Mouse (Mus musculus): Measurements from ENCODE around the gene Iqcj. TPM values are rescaled to one million over a fixed set of nuclear protein-coding genes. Genes with fewer than 3 reads are reported as not detected.

Gene Iqcj
- not detected in 2 replicates for polyA plus RNA-seq (2015; fragmentation: Nextera tagmentation; extraction: Ambion mirVana)

DNA sequence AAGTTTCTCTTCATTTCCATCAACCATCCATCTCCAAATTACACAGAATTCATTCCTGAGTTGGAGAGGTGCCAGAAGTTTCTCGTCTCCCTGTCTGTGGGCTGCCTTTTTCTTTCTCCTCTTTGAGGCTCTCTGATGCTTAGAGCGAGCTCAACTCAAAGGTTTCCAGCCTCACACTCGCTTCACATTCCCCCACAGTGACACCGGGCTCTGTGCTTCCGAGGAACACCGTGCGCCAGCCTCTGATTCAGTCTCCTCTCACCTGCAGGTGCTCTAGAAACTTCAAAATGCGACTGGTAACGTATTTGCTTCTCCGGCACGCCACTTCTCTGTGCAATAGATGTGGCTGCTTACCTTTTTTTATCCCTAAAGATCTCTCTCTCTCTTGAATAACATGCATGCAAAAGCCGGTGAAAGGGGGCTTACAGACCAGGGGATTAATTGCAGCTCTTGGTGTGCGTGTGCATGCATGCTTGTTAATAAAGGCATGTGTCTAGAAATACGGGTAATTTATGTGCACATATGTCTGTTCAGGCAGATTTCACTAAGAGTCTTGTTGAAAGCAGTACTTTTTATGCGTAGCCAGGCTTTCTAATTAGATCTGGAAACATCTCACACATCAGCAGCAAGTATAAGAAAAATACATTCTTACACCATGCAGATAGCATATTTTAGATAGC is at the start of gene Iqcj, which contains the start of gene Iqschfp:
Gene Iqcj (plus strand): TSS at position 195 of the 680 bp plus-strand sequence.
Gene Iqschfp (plus strand): TSS at position 207 of the 680 bp plus-strand sequence.
- no peaks in the 10 kb centered on the region for H3K36me3 ChIP-seq (ENCODE audit: insufficient read depth, low read length)
- no peaks in the 10 kb centered on the region for H3K9me3 ChIP-seq (ENCODE audit: low read length)
- no peak within 1 kb of the TSS for H3K9ac ChIP-seq (replicated peaks; ENCODE audit: low read length)
- ATAC-seq (ENCODE audit: low FRiP score, low TSS enrichment), result no peak
- H3K4me2 ChIP-seq (replicated peaks; ENCODE audit: low read depth, low read length), result 0 out of 2 replicates have a peak within 1 kb of the TSS, but pooled peaks have one; percentile 2
- H3K4me3 ChIP-seq (ENCODE audit: low read length), result no peak within 1 kb of the TSS
- no peaks in the 10 kb centered on the region for H3K27me3 ChIP-seq (ENCODE audit: insufficient read depth, low read length)
- no peaks in the 10 kb centered on the region for H3K4me1 ChIP-seq (ENCODE audit: insufficient read depth, low read length)
- WGBS, result 59% methylated on average over 15 of the region's 15 CpGs
- H3K27ac ChIP-seq (ENCODE audit: low read length), result no peak within 1 kb of the TSS

GRCm38 (mm10) chr3:67852397-67852796 is 39.6 kb upstream of the Iqcj start:
- no peak overlapping the region for H3K27ac ChIP-seq (ENCODE audit: low read length)
- H3K4me2 ChIP-seq (replicated peaks; ENCODE audit: low read depth, low read length), result no peak overlapping the region
- no peaks in the 10 kb centered on the region for H3K27me3 ChIP-seq (ENCODE audit: insufficient read depth, low read length)
- H3K4me3 ChIP-seq (ENCODE audit: low read length), result no peak overlapping the region
- no peaks in the 10 kb centered on the region for H3K9me3 ChIP-seq (ENCODE audit: low read length)
- H3K4me1 ChIP-seq (ENCODE audit: insufficient read depth, low read length), result no peaks in the 10 kb centered on the region
- WGBS, result 87% methylated on average over 5 of the region's 5 CpGs
- H3K36me3 ChIP-seq (ENCODE audit: insufficient read depth, low read length), result no peaks in the 10 kb centered on the region
- no peak for ATAC-seq (ENCODE audit: low FRiP score, low TSS enrichment)
- H3K9ac ChIP-seq (replicated peaks; ENCODE audit: low read length), result no peak overlapping the region

DNA sequence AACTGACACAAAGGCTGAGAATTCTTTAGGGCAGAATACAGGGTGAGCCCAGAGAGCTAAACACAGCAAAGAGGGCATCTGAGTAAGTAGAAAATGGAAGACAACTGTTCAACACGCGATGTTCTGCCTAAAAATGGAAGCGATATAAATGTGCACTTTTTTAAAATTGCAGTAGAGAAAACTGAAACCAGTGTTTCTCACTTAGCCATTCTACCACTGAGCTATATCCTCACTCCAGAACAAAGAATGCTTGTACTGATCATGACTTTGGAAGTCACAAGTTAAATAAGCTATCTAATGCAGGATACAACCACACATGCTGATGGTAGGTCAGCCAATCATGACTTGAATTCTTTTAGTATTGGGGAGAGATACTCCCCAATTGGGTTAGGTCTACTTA is 30.5 kb upstream of the Iqcj start:
- Histone ChIP-seq H3K9me3 (ENCODE audit: low read length) (no peaks in the 10 kb centered on the region), H3K36me3 (ENCODE audit: insufficient read depth, low read length) (no peaks in the 10 kb centered on the region), H3K27ac (ENCODE audit: low read length) (no peak overlapping the region), H3K27me3 (ENCODE audit: insufficient read depth, low read length) (no peaks in the 10 kb centered on the region; the same call in 1 of the 2 replicates), H3K4me2 (replicated peaks; ENCODE audit: low read depth, low read length) (no peak overlapping the region), H3K9ac (replicated peaks; ENCODE audit: low read length) (no peak overlapping the region), H3K4me1 (ENCODE audit: insufficient read depth, low read length) (no peaks in the 10 kb centered on the region), H3K4me3 (ENCODE audit: low read length) (no peak overlapping the region)
- no peak for ATAC-seq (ENCODE audit: low FRiP score, low TSS enrichment)
- 93% methylated on average over 3 of the region's 3 CpGs for WGBS

DNA sequence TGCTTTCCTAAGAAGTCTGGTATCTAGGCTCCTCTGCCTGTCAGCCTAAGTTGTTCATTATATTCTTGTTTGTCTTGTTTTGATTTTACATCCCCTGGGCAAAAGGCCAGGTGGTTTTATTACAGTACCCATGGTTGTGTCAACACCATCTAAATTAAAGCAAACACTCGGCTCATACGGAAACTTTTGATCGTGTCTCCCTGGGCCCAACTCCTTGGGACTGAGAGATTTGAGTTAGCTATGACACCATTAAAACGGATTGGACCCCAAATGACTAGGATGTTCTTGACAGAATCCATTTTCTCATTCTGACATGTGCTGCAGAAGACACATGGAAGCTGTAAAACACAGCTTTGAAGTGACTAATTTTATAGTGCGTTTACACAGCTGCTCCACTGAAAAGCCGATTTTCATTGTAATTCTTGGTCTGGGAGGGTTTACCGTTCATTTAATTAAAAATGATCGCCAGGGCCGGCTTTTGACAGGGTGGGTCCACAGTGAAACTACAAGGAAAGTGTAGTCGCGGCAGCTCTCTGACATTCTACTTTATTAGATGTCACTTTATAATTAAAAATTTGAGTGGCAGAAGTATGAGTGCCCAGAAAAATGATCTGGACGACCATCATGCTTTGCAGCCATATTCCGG is 24.5 kb upstream of the Iqcj start:
- H3K9ac ChIP-seq (replicated peaks; ENCODE audit: low read length), result no peak overlapping the region
- H3K36me3 ChIP-seq (ENCODE audit: insufficient read depth, low read length), result no peaks in the 10 kb centered on the region
- ATAC-seq (ENCODE audit: low FRiP score, low TSS enrichment), result peak; percentile 96
- H3K27me3 ChIP-seq (ENCODE audit: insufficient read depth, low read length), result peaks cover 3% of the 10 kb centered on the region; the same call in 1 of the 2 replicates
- H3K4me1 ChIP-seq (ENCODE audit: insufficient read depth, low read length), result 0 out of 2 replicates have a peak, but pooled peaks cover 2% of the 10 kb centered on the region
- H3K9me3 ChIP-seq (ENCODE audit: low read length), result no peaks in the 10 kb centered on the region
- 20% methylated on average over 13 of the region's 13 CpGs for WGBS
- H3K27ac ChIP-seq (ENCODE audit: low read length), result no peak overlapping the region; the same call in 1 of the 2 replicates
- H3K4me3 ChIP-seq (ENCODE audit: low read length), result no peak overlapping the region
- H3K4me2 ChIP-seq (replicated peaks; ENCODE audit: low read depth, low read length), result peak overlapping the region; percentile 33

- no peak overlapping the region for H3K4me2 ChIP-seq (replicated peaks; ENCODE audit: low read depth, low read length)
- H3K9me3 ChIP-seq (ENCODE audit: low read length), result no peaks in the 10 kb centered on the region
- H3K4me3 ChIP-seq (ENCODE audit: low read length), result no peak overlapping the region
- H3K36me3 ChIP-seq (ENCODE audit: insufficient read depth, low read length), result no peaks in the 10 kb centered on the region
- no peak overlapping the region for H3K27ac ChIP-seq (ENCODE audit: low read length)
- no peak for ATAC-seq (ENCODE audit: low FRiP score, low TSS enrichment)
- peaks cover 3% of the 10 kb centered on the region; the same call in 1 of the 2 replicates for H3K27me3 ChIP-seq (ENCODE audit: insufficient read depth, low read length)
- H3K9ac ChIP-seq (replicated peaks; ENCODE audit: low read length), result no peak overlapping the region
- H3K4me1 ChIP-seq (ENCODE audit: insufficient read depth, low read length), result 0 out of 2 replicates have a peak, but pooled peaks cover 2% of the 10 kb centered on the region
- WGBS, result 67% methylated on average over 1 of the region's 1 CpGs
Observed at GRCm38 (mm10) chr3:67869424-67869823, 22.6 kb upstream of the Iqcj start.

DNA sequence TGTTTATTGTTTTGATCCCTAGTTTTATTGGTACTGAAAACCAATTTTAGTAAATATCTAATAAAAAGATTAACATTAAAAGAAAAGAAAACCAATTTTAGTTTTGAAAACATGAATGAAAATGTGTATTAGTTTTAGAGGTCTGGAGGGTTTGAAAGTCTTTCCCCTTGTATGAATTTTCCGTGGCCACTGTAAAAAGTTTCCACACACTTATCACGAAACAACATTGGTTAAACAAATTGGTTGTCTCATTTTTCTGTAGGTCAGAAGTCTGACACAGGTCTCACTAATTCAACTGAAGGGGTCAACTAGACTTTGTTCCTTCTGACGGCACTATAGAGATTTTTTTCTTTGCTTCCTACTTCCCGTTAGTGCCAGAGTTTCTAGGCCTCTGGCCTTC is 14.8 kb upstream of the Iqcj start:
- 31% methylated on average over 4 of the region's 4 CpGs for WGBS
- H3K9ac ChIP-seq (replicated peaks; ENCODE audit: low read length), result no peak overlapping the region
- H3K27me3 ChIP-seq (ENCODE audit: insufficient read depth, low read length), result no peaks in the 10 kb centered on the region
- H3K9me3 ChIP-seq (ENCODE audit: low read length), result no peaks in the 10 kb centered on the region
- no peak overlapping the region for H3K4me3 ChIP-seq (ENCODE audit: low read length)
- H3K27ac ChIP-seq (ENCODE audit: low read length), result no peak overlapping the region
- H3K36me3 ChIP-seq (ENCODE audit: insufficient read depth, low read length), result no peaks in the 10 kb centered on the region
- no peak for ATAC-seq (ENCODE audit: low FRiP score, low TSS enrichment)
- H3K4me2 ChIP-seq (replicated peaks; ENCODE audit: low read depth, low read length), result no peak overlapping the region
- no peaks in the 10 kb centered on the region for H3K4me1 ChIP-seq (ENCODE audit: insufficient read depth, low read length)

DNA sequence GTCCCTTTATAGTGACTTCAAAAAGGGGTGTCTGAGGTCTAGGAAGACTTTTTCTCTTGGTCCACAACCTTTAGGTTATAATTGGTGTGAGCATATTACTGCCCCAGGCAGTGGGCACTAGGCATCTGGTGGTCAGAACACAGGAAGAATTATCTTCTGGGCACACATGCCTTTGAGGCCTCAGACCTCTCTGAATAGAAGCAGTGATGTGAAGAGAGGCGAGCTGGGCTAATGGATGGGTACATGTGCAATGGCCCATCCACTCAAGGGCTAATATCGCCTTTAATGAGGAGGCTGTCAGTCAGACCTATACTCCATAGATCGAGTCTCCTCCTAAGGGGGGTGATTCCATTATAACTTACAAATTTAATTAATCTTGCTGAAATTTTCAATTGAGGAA is 7.7 kb upstream of the Iqcj start:
- H3K4me3 ChIP-seq (ENCODE audit: low read length), result no peak overlapping the region
- ATAC-seq (ENCODE audit: low FRiP score, low TSS enrichment), result no peak
- no peaks in the 10 kb centered on the region for H3K4me1 ChIP-seq (ENCODE audit: insufficient read depth, low read length)
- H3K9ac ChIP-seq (replicated peaks; ENCODE audit: low read length), result no peak overlapping the region
- no peaks in the 10 kb centered on the region for H3K9me3 ChIP-seq (ENCODE audit: low read length)
- no peak overlapping the region for H3K4me2 ChIP-seq (replicated peaks; ENCODE audit: low read depth, low read length)
- H3K27me3 ChIP-seq (ENCODE audit: insufficient read depth, low read length), result no peaks in the 10 kb centered on the region
- no peak overlapping the region for H3K27ac ChIP-seq (ENCODE audit: low read length)
- 58% methylated on average over 3 of the region's 3 CpGs for WGBS
- H3K36me3 ChIP-seq (ENCODE audit: insufficient read depth, low read length), result no peaks in the 10 kb centered on the region

DNA sequence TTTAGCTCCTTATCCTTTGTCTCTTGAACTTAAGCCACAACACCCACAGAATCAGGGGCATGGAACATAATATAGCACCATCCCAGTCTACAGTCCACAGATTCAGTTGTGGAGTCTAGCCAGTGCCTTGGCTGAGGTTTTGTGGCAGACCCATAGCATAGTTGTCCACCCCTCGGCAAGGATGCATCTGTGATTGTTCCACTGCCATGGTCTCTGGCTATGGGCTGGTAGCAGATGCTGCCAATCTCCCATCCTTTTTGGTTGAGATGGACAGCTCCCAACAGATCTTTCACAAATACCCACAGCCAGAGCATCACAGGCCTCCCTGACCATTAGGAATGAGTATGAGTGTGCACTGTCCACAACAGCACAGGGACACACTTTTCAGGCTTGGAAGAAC is 5.8 kb upstream of the Iqcj start:
- Histone ChIP-seq H3K4me3 (ENCODE audit: low read length) (no peak overlapping the region), H3K9ac (replicated peaks; ENCODE audit: low read length) (no peak overlapping the region), H3K4me1 (ENCODE audit: insufficient read depth, low read length) (no peaks in the 10 kb centered on the region), H3K9me3 (ENCODE audit: low read length) (no peaks in the 10 kb centered on the region), H3K36me3 (ENCODE audit: insufficient read depth, low read length) (no peaks in the 10 kb centered on the region), H3K4me2 (replicated peaks; ENCODE audit: low read depth, low read length) (no peak overlapping the region), H3K27me3 (ENCODE audit: insufficient read depth, low read length) (no peaks in the 10 kb centered on the region), H3K27ac (ENCODE audit: low read length) (no peak overlapping the region)
- no peak for ATAC-seq (ENCODE audit: low FRiP score, low TSS enrichment)
- WGBS, result 77% methylated on average over 1 of the region's 1 CpGs

- Histone ChIP-seq H3K27ac (ENCODE audit: low read length) (no peak overlapping the region), H3K4me2 (replicated peaks; ENCODE audit: low read depth, low read length) (no peak overlapping the region), H3K9me3 (ENCODE audit: low read length) (no peaks in the 10 kb centered on the region), H3K27me3 (ENCODE audit: insufficient read depth, low read length) (no peaks in the 10 kb centered on the region), H3K4me1 (ENCODE audit: insufficient read depth, low read length) (no peaks in the 10 kb centered on the region), H3K4me3 (ENCODE audit: low read length) (no peak overlapping the region), H3K9ac (replicated peaks; ENCODE audit: low read length) (no peak overlapping the region), H3K36me3 (ENCODE audit: insufficient read depth, low read length) (no peaks in the 10 kb centered on the region)
- ATAC-seq (ENCODE audit: low FRiP score, low TSS enrichment), result no peak
Observed at GRCm38 (mm10) chr3:67887251-67887650, 4.8 kb upstream of the Iqcj start.

- Histone ChIP-seq H3K4me2 (replicated peaks; ENCODE audit: low read depth, low read length) (no peak overlapping the region), H3K27me3 (ENCODE audit: insufficient read depth, low read length) (no peaks in the 10 kb centered on the region), H3K4me3 (ENCODE audit: low read length) (no peak overlapping the region), H3K9me3 (ENCODE audit: low read length) (no peaks in the 10 kb centered on the region), H3K9ac (replicated peaks; ENCODE audit: low read length) (no peak overlapping the region), H3K4me1 (ENCODE audit: insufficient read depth, low read length) (no peaks in the 10 kb centered on the region), H3K27ac (ENCODE audit: low read length) (no peak overlapping the region), H3K36me3 (ENCODE audit: insufficient read depth, low read length) (no peaks in the 10 kb centered on the region)
- WGBS, result 61% methylated on average over 10 of the region's 10 CpGs
- no peak for ATAC-seq (ENCODE audit: low FRiP score, low TSS enrichment)
Observed at GRCm38 (mm10) chr3:67892768-67893167, 748 bp downstream of the Iqcj start.

Data from kidney, embryonic 16.5 days (tissue).